Mouse (Mus musculus) telencephalon, adult 2 months (tissue): ENCODE data around the gene Aoc2.
"Not testable (repeated sequence)": the region's sequence is repeated elsewhere in the genome, so short reads cannot be mapped to it uniquely, and the experiment has no call there.

Experiments
- DNase-seq: peaks from one replicate; pipeline ENCODE4 v3.0.0-alpha.2; 2011; ENCODE audit warnings: low read depth, low spot score

Aoc2 gene

DNA sequence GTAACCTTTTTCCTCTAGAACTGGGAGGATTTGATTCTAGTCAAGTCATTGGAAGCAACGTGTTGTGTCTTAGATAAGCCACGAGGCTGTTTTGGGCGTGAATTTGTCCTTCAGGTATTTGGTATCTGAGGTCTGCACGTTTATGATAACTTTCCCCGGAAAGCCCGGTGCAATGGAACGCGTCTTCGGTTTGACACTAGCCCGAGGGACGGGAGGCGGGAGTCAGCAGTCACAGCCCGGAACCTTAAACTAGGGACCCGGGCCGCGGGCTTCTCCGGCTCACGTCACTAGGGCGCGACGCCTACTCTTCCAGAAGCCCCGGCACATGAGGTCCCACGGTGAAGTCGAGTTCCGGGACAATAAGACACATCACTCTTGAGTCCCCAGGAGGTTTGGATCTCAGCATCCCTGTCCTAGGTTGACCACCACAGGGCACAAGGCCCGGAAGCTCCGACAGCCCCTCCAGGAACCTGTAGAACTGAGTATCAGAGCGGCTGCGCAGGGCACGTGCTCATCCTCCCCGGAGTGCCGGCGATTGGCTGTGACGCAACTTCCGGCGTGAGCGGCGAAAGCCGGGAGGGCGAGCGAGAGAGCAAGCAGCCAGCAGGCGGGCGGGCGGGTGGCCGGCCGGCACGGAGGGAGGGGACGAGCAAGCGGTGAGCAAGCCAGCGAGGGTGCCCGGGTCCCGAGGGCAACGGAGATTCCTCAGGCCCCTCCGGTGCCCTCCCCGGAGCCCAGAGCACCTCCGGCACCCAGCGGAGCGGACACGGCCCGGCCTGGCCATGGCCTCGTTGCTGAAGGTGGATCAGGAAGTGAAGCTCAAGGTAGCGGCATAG lies 9.0 kb upstream of the Aoc2 start, which contains the start of gene Psme3:
Psme3 (plus strand) TSS at position 549 of the 836 bp plus-strand sequence.
- DNase-seq = peak; percentile 93

GRCm38 (mm10) chr11:101316501-101316917 lies 8.4 kb upstream of the Aoc2 start:
- DNase-seq = no peak

DNA sequence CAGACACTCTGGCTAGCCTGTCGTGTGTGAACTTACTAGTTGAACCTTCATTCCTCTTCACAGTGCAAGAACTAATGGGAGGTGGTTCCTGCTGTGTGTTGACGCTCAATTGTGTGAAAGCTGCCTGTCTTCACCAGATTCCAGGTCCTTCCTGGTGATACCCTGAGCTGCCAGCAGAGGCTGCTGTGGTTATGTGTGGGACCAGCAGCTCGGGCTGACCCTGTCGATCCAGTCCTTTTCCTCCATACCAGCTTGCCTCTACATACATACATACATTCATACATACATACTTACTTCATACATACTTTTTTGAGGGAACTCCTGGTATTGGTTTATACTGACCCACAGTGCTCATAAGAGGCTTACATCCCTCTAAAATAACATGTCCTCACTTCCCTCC lies 1.3 kb upstream of the Aoc2 start:
- no peak for DNase-seq

DNA sequence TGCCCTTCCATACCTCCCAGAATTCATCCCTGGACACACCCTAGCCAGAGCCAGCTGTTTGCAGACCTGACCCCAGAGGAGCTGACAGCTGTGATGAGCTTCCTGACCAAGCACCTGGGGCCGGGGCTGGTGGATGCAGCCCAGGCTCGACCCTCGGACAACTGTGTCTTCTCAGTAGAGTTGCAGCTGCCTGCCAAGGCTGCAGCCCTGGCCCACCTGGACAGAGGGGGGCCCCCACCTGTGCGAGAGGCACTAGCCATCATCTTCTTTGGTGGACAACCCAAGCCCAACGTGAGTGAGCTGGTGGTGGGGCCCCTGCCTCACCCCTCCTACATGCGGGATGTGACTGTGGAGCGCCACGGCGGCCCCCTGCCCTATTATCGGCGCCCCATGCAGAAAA lies 338 bp downstream of the Aoc2 start:
- not testable (repeated sequence) for DNase-seq

GRCm38 (mm10) chr11:101326147-101326546 lies 1.3 kb downstream of the Aoc2 start:
- DNase-seq = no peak

- DNase-seq = no peak
These were observed 2.4 kb downstream of the Aoc2 start for GRCm38 (mm10) chr11:101327311-101327710.

DNA sequence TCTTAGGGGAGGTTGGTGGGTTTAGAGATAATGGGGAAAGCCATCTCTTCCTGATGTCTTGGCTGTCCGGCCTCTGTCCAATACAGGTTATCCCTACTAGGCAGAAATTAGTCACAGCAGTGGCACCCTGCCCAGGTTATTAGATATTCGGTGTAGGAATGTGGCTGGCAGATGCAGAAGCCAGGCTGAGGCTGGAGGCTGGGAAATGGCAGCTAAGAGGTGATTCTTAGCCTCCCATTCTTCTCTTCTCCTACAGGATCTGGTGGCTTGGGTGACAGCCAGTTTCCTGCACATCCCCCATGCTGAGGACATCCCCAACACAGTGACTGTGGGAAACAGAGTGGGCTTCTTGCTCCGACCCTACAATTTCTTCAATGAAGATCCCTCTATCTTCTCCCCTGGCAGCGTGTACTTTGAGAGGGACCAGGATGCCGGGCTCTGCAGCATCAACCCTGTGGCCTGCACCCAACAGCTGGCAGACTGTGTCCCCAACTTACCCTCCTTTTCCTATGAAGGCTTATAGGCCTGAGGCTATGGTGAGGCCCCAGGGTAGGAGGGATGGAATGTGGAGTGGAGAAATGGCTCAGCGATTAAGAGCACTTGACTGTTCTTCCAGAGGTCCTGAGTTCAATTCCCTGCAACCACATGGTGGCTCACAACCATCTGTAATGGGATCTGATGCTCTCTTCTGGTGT lies 4.2 kb downstream of the Aoc2 start:
- no peak for DNase-seq

- no peak for DNase-seq
These were observed 5.6 kb downstream of the Aoc2 start, which contains the start of gene Aoc3 for GRCm38 (mm10) chr11:101330371-101330924. TSS of gene Aoc3 (plus strand) at chr11:101330605.

DNA sequence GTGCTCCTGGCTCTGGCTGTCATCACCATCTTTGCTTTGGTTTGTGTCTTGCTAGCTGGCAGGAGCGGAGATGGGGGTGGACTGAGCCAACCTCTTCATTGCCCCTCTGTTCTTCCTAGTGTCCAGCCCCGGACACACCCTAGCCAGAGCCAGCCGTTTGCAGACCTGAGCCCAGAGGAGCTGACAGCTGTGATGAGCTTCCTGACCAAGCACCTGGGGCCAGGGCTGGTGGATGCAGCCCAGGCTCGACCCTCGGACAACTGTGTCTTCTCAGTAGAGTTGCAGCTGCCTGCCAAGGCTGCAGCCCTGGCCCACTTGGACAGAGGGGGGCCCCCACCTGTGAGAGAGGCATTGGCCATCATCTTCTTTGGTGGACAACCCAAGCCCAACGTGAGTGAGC lies 6.1 kb downstream of the Aoc2 start:
- DNase-seq = not testable (repeated sequence)

- DNase-seq = no peak
These were observed 7.7 kb downstream of the Aoc2 start for GRCm38 (mm10) chr11:101332537-101332936.

DNA sequence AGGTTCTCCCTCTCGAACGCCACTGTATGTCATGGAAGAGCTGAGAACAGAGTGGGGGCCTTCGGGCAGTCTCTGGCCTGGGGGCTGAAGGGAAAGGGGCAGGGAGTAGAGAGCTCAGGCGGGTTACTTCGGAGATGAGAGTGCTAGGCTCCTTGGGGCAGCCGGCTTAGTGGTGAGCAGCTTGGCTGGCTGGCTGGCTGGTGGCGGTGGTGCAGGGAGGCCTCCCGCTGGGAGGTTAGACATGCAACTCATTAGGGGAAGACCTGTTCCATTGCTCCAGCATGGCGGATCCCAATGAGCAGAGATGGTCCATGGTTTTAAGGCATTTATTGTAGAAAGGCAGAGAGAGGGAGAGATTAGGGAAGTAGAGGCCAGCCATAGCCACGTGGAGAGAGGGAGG lies 9.2 kb downstream of the Aoc2 start:
- no peak for DNase-seq

DNA sequence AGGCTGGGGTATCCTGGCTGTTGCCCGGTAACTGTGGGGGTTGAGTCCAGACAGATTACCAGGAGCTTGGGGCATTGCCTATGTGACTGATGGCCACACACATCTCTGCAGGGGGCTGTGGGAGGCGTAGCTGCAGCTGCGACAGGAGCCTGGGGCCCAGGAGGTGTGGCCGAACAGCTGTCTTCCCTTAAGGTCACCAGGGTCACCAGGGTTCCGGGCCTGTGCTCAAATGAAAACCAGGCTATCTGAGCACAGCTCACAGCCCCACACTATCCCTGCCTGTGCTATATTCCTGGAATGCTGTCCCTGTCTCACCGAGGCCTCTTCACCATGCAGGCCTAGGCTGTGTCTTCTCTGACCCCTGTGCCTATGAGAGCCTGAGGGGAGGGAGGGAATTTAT lies 9.7 kb downstream of the Aoc2 start:
- no peak for DNase-seq

GRCm38 (mm10) chr11:101335685-101336084 lies 10.8 kb downstream of the Aoc2 start:
- DNase-seq = no peak

GRCm38 (mm10) chr11:101338123-101338760 lies 13.4 kb downstream of the Aoc2 start:
- DNase-seq = no peak

DNA sequence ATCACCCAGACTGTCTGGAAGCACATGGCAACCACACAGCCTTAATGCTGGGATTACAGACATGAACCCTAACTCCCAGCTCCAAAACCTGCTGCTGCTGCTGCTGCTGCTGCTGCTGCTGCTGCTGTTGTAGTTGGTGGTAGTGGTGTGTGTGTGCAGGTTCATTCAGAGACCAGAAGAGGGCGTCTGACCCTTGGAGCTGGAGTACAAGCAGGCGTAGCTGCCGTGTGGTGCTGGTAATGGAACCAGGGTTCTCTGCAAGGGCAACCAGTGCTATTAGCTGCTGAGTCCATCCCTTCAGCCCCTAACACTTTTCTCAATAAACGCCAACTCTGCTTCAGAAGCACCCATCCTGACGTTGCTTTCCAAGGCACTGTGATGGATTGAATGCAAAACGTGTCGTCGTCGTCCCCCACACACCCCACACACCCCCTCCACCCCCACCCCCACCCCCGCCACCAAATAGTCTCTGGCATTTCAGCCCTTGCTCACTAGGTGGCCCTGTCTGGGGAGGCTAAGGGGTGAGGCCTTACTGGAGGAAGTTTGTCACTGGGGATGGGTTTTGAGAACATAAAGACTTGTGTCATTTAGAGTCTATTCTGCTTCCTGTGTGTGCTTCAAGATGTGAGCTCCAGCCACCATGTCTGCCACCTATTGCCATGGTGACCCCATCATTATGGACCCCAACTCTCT lies 22.4 kb downstream of the Aoc2 start:
- DNase-seq = no peak

GRCm38 (mm10) chr11:101348774-101349173 lies 23.9 kb downstream of the Aoc2 start:
- no peak for DNase-seq

DNA sequence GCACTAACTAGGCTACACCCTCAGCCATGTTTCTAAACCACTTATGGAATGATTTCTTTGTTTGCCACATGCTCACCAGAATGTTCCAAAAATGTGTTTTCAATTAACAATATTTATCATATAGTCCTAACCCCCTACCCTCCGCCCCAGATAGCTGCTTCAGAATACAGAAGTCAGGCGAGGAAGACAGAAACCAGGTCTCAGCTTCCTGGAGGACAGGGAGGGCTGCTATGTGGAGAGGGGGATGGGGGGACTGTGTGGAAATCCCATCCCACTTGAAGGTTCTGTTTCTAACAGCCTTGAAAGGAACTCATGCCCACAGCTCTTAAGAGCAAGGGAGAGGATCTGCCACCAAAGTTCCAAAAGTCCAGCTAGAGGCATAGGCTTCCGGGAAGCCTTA lies 24.4 kb downstream of the Aoc2 start:
- no peak for DNase-seq

DNA sequence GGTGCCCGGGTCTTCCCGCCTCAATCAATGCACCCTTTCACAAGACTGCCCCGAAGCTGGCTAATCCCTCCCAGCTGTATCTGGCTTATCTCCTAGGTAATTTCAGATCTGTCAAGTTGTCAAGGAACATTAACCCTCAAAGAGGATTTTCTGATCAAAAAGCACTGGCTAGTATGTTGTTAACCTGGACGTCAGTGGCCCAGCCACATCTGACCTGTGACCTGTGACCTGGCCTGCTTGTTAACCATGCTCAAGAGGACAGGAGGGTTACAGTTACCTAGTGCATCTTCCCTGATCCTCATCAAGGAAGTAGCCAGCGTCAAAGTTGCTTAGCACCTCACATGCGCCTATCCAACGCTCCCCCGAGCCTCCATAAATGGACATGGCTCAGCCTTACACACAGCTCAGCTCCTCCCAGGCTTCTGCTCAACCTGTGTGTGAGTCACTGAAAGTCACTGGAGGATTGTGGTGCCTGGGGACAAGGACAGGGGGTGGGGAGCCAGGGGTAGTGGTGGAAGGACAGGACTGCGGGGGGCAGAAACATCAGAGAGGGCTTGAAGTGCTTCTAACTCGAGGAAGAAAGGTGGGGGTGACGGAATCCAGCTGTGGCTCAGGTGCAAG lies 26.3 kb downstream of the Aoc2 start:
- no peak for DNase-seq

DNA sequence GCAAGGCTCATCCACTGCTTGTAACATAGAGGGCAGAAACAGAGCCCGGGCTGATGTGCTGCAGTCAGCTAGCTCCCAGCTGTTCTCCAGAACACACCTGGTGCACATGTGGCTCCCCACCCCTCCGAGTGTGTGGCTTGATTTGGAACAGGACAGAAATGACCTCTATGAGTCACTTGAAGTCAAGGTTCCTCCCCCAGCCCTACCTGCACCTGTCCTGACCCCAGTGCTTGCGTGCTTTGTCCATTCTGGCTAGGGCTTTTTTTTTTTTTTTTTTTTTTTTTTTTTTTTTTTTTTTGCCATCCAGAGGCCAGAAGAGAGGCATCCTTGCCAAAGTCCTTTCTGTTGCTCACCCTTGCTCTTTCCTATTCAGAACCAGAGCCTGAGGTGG lies 26.9 kb downstream of the Aoc2 start:
- DNase-seq = no peak

DNA sequence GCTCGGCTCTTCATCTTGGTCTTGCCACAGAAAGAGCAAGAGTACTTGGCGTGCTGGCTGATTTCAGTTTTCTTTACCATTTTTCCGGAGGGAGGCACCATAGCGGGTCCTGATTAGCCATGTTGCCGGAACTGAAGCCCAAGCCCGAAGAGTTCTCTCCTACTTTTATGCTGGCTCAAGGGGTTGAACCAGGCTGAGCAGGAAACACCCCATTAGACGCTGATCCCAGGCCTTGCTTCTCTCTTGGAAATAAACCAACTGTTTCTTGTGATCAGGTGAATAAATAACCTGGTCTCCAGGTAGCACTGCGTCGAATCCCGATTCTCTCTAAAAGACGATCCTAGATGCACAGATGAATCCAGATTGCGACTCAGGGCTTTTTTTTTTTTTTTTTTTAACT lies 28.6 kb downstream of the Aoc2 start:
- DNase-seq = no peak

- DNase-seq = no peak
These were observed 29.7 kb downstream of the Aoc2 start for GRCm38 (mm10) chr11:101354438-101355010.
